Mouse (Mus musculus): ENCODE data around the gene Hspa12b. TPM values are rescaled to one million over a fixed set of nuclear protein-coding genes. Genes with fewer than 3 reads are reported as not detected.

The Hspa12b gene
- total RNA-seq, 1 experiment: 1.7 TPM

- Histone ChIP-seq H3K9ac (ENCODE audit: insufficient read depth, low read depth, low read length, poor library complexity, severe bottlenecking) (no peak overlapping the region), H3K9me3 (ENCODE audit: control insufficient read depth, insufficient read depth, low read depth, low read length) (no peaks in the 10 kb centered on the region), H3K36me3 (ENCODE audit: control insufficient read depth, insufficient read depth, low read length, poor library complexity, severe bottlenecking) (no peaks in the 10 kb centered on the region), H3K4me3 (ENCODE audit: insufficient read depth in 1 of 2, low read depth in 1 of 2, low read length in 2 of 2, poor library complexity in 1 of 2, severe bottlenecking in 1 of 2) (no peak overlapping the region), H3K4me1 (ENCODE audit: control insufficient read depth in 2 of 2, insufficient read depth in 2 of 2, low read length in 2 of 2, poor library complexity in 1 of 2) (peaks cover 2 to 5% of the 10 kb centered on the region in 2 experiments), H3K27ac (ENCODE audit: insufficient read depth, low read depth, low read length, poor library complexity, severe bottlenecking) (no peak overlapping the region; the same call in 1 of the 2 replicates)
- DNase-seq (ENCODE audit: low read depth, low spot score): no peak
- TF ChIP-seq ZC3H11A (IDR thresholded peaks at IDR 0.05; ENCODE audit: borderline replicate concordance, low read depth, low read length): no peak
- TF ChIP-seq CHD2 (IDR thresholded peaks at IDR 0.05; ENCODE audit: low read depth, low read length): no peak
- no peak for TF ChIP-seq ZNF384 (IDR thresholded peaks at IDR 0.05; ENCODE audit: low read depth, low read length)
- no peak for TF ChIP-seq HCFC1 (IDR thresholded peaks at IDR 0.05; ENCODE audit: borderline replicate concordance, insufficient read depth, low read length)
- TF ChIP-seq MAFK (IDR thresholded peaks at IDR 0.05; ENCODE audit: insufficient read depth, low read depth, low read length): no peak
- in situ Hi-C loops (cut with MboI; ENCODE audit: low sequenced_read_pairs in 2 of 2, unreplicated experiment in 2 of 2): no loop called here
These were observed 41.8 kb downstream of the Hspa12b start for GRCm38 (mm10) chr2:131168914-131169313.

- Histone ChIP-seq H3K4me3 (ENCODE audit: insufficient read depth in 1 of 2, low read depth in 1 of 2, low read length in 2 of 2, poor library complexity in 1 of 2, severe bottlenecking in 1 of 2) (peak overlapping the region; percentile 28 to 55), H3K27ac (ENCODE audit: insufficient read depth, low read depth, low read length, poor library complexity, severe bottlenecking) (no peak overlapping the region), H3K4me1 (ENCODE audit: control insufficient read depth in 2 of 2, insufficient read depth in 2 of 2, low read length in 2 of 2, poor library complexity in 1 of 2) (peaks cover 4 to 9% of the 10 kb centered on the region in 2 experiments), H3K36me3 (ENCODE audit: control insufficient read depth, insufficient read depth, low read length, poor library complexity, severe bottlenecking) (no peaks in the 10 kb centered on the region), H3K9ac (ENCODE audit: insufficient read depth, low read depth, low read length, poor library complexity, severe bottlenecking) (peak overlapping the region; percentile 29; the same call in 1 of the 2 replicates), H3K9me3 (ENCODE audit: control insufficient read depth, insufficient read depth, low read depth, low read length) (no peaks in the 10 kb centered on the region)
- TF ChIP-seq ZNF384 (IDR thresholded peaks at IDR 0.05; ENCODE audit: low read depth, low read length) (no peak), MAFK (IDR thresholded peaks at IDR 0.05; ENCODE audit: insufficient read depth, low read depth, low read length) (no peak), CHD2 (IDR thresholded peaks at IDR 0.05; ENCODE audit: low read depth, low read length) (no peak), HCFC1 (IDR thresholded peaks at IDR 0.05; ENCODE audit: borderline replicate concordance, insufficient read depth, low read length) (no peak), ZC3H11A (IDR thresholded peaks at IDR 0.05; ENCODE audit: borderline replicate concordance, low read depth, low read length) (no peak)
- DNase-seq (ENCODE audit: low read depth, low spot score): no peak
- in situ Hi-C loops (cut with MboI; ENCODE audit: low sequenced_read_pairs in 2 of 2, unreplicated experiment in 2 of 2): no loop called here
These were observed 43.9 kb downstream of the Hspa12b start for GRCm38 (mm10) chr2:131170936-131171335.

GRCm38 (mm10) chr2:131171401-131172104, 44.5 kb downstream of the Hspa12b start:
- H3K9ac ChIP-seq (ENCODE audit: insufficient read depth, low read depth, low read length, poor library complexity, severe bottlenecking): peak overlapping the region; percentile 29; the same call in 1 of the 2 replicates

GRCm38 (mm10) chr2:131172322-131172721, 45.2 kb downstream of the Hspa12b start:
- H3K4me1 ChIP-seq (ENCODE audit: control insufficient read depth in 2 of 2, insufficient read depth in 2 of 2, low read length in 2 of 2, poor library complexity in 1 of 2): peaks cover 4 to 18% of the 10 kb centered on the region in 2 experiments
- no peaks in the 10 kb centered on the region for H3K9me3 ChIP-seq (ENCODE audit: control insufficient read depth, insufficient read depth, low read depth, low read length)
- no peak overlapping the region for H3K4me3 ChIP-seq (ENCODE audit: insufficient read depth in 1 of 2, low read depth in 1 of 2, low read length in 2 of 2, poor library complexity in 1 of 2, severe bottlenecking in 1 of 2)
- no peak overlapping the region for H3K27ac ChIP-seq (ENCODE audit: insufficient read depth, low read depth, low read length, poor library complexity, severe bottlenecking)
- no peak overlapping the region for H3K9ac ChIP-seq (ENCODE audit: insufficient read depth, low read depth, low read length, poor library complexity, severe bottlenecking)
- TF ChIP-seq ZC3H11A (IDR thresholded peaks at IDR 0.05; ENCODE audit: borderline replicate concordance, low read depth, low read length) (no peak), HCFC1 (IDR thresholded peaks at IDR 0.05; ENCODE audit: borderline replicate concordance, insufficient read depth, low read length) (no peak), MAFK (IDR thresholded peaks at IDR 0.05; ENCODE audit: insufficient read depth, low read depth, low read length) (no peak), ZNF384 (IDR thresholded peaks at IDR 0.05; ENCODE audit: low read depth, low read length) (no peak), CHD2 (IDR thresholded peaks at IDR 0.05; ENCODE audit: low read depth, low read length) (no peak)
- in situ Hi-C loops (cut with MboI; ENCODE audit: low sequenced_read_pairs in 2 of 2, unreplicated experiment in 2 of 2): no loop called here
- no peaks in the 10 kb centered on the region for H3K36me3 ChIP-seq (ENCODE audit: control insufficient read depth, insufficient read depth, low read length, poor library complexity, severe bottlenecking)
- no peak for DNase-seq (ENCODE audit: low read depth, low spot score)

More at GRCm38 (mm10) chr2:131171401-131172104, 44.5 kb downstream of the Hspa12b start:
- TF ChIP-seq CHD2 (IDR thresholded peaks at IDR 0.05; ENCODE audit: low read depth, low read length) (no peak), ZC3H11A (IDR thresholded peaks at IDR 0.05; ENCODE audit: borderline replicate concordance, low read depth, low read length) (no peak), HCFC1 (IDR thresholded peaks at IDR 0.05; ENCODE audit: borderline replicate concordance, insufficient read depth, low read length) (0 out of 2 replicates have a peak, but pooled peaks have one; percentile 23), ZNF384 (IDR thresholded peaks at IDR 0.05; ENCODE audit: low read depth, low read length) (no peak)
- no peaks in the 10 kb centered on the region for H3K9me3 ChIP-seq (ENCODE audit: control insufficient read depth, insufficient read depth, low read depth, low read length)
- no peak for DNase-seq (ENCODE audit: low read depth, low spot score)
- in situ Hi-C loops (cut with MboI; ENCODE audit: low sequenced_read_pairs in 2 of 2, unreplicated experiment in 2 of 2): no loop called here
- H3K27ac ChIP-seq (ENCODE audit: insufficient read depth, low read depth, low read length, poor library complexity, severe bottlenecking): no peak overlapping the region
- no peaks in the 10 kb centered on the region for H3K36me3 ChIP-seq (ENCODE audit: control insufficient read depth, insufficient read depth, low read length, poor library complexity, severe bottlenecking)
- peaks cover 4 to 10% of the 10 kb centered on the region in 2 experiments for H3K4me1 ChIP-seq (ENCODE audit: control insufficient read depth in 2 of 2, insufficient read depth in 2 of 2, low read length in 2 of 2, poor library complexity in 1 of 2)
- H3K4me3 ChIP-seq (ENCODE audit: insufficient read depth in 1 of 2, low read depth in 1 of 2, low read length in 2 of 2, poor library complexity in 1 of 2, severe bottlenecking in 1 of 2): peak overlapping the region; percentile 28 to 55
